Mouse (Mus musculus) neural tube, embryonic 11.5 days (tissue): ENCODE data around the gene Spata31d1a. TPM values are rescaled to one million over a fixed set of nuclear protein-coding genes. Genes with fewer than 3 reads are reported as not detected.

Experiments used
- ATAC-seq: fragments of 200-750 bp; cut with Nextera tagmentation; 2 replicates; pipeline ENCODE4 v1.8.0; 2017; ENCODE audit warnings: moderate number of reproducible peaks, mild to moderate bottlenecking, moderate TSS enrichment, moderate library complexity; ENCODE audit not compliant: insufficient read depth, low FRiP score, low TSS enrichment
- DNase-seq: peaks from one replicate; pipeline ENCODE4 v3.0.0-alpha.2; 2015; ENCODE audit warnings: low spot score
- H3K27ac ChIP-seq: fragments of 300-500 bp; sonication (generic); 2 replicates; pipeline ENCODE4 v1.5.1; 2014; ENCODE audit warnings: low read depth, mild to moderate bottlenecking, low read length
- H3K27me3 ChIP-seq: fragments of 300-500 bp; sonication (generic); 2 replicates; pipeline ENCODE4 v1.6.1; 2014; ENCODE audit warnings: mild to moderate bottlenecking, low read length, mixed read lengths; ENCODE audit not compliant: control insufficient read depth, insufficient read depth
- H3K36me3 ChIP-seq: fragments of 300-500 bp; sonication (generic); 2 replicates; pipeline ENCODE4 v1.6.1; 2014; ENCODE audit warnings: mild to moderate bottlenecking, low read length, moderate library complexity, mixed read lengths; ENCODE audit not compliant: control insufficient read depth, insufficient read depth
- H3K4me1 ChIP-seq: fragments of 300-500 bp; sonication (generic); 2 replicates; pipeline ENCODE4 v1.6.1; 2014; ENCODE audit warnings: low read length, mixed read lengths; ENCODE audit not compliant: control insufficient read depth, insufficient read depth
- H3K4me2 ChIP-seq: fragments of 300-500 bp; sonication (generic); 2 replicates; pipeline ENCODE4 v1.6.1; 2014; ENCODE audit warnings: low read depth, mild to moderate bottlenecking, moderate library complexity
- H3K4me3 ChIP-seq: fragments of 300-500 bp; sonication (generic); 2 replicates; pipeline ENCODE4 v1.5.1; 2014; ENCODE audit warnings: low read depth, low read length
- H3K9ac ChIP-seq: fragments of 300-500 bp; sonication (generic); 2 replicates; pipeline ENCODE4 v1.6.1; 2014; ENCODE audit warnings: mild to moderate bottlenecking, low read length
- H3K9me3 ChIP-seq: fragments of 300-500 bp; sonication (generic); 2 replicates; pipeline ENCODE4 v1.6.1; 2016; ENCODE audit warnings: low read length; ENCODE audit not compliant: control insufficient read depth
- WGBS: fragments of 180-500 bp; shearing (Covaris S2); extraction: QIAGEN DNeasy Blood & Tissue Kit; methylation state at CpG from one replicate; pipeline ENCODE4 v1.1.7; 2014; 5-methylcytosine and 5-hydroxymethylcytosine counted together
- polyA plus RNA-seq: library from polyadenylated mRNA; unstranded; fragments of >200 nt; fragmentation: Nextera tagmentation; extraction: Ambion mirVana; gene quantifications from 2 replicates; pipeline ENCODE4 v1.2.1, GENCODE M21; 2014

Spata31d1a gene
- polyA plus RNA-seq, 1 experiment from 2014 or later: not detected

DNA sequence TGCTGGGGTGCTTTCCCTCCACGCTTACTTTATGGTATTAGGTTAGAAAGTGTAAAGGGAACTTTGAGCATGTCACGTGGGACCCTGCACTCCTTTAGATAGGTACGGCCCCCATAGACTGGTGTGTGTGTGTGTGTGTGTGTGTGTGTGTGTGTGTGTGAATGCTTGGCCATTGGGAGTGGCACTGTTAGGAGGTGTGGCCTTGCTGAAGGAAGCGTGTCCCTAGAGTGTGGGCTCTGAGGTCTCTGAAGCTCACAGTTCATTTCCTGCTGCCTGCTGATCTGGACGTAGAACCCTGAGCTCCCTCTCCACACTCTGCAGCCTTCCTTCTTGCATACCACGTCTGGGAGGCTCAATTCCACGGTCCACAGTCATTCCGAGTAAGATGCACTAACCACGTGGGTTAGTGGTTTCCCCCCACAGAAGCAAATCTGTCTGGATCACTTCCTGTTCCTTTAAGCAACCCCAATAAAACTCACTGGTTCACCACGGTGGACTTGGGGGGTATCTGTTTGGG is 53.8 kb downstream of the Spata31d1a start:
- Histone ChIP-seq H3K36me3 (peaks cover 3% of the 10 kb centered on the region; the same call in 1 of the 2 replicates), H3K4me3 (no peak overlapping the region), H3K27ac (peak overlapping the region; percentile 85), H3K4me1 (peaks cover 27% of the 10 kb centered on the region), H3K4me2 (no peak overlapping the region), H3K9ac (peak overlapping the region; percentile 5; the same call in 1 of the 2 replicates), H3K27me3 (no peaks in the 10 kb centered on the region), H3K9me3 (no peaks in the 10 kb centered on the region)
- no peak for DNase-seq
- no peak for ATAC-seq
- 70% methylated on average over 10 of the region's 10 CpGs for WGBS

- DNase-seq (no peak), ATAC-seq (no peak)
- H3K36me3 ChIP-seq: peaks cover 3% of the 10 kb centered on the region; the same call in 1 of the 2 replicates
- WGBS: 92% methylated on average over 15 of the region's 15 CpGs
- H3K4me3 ChIP-seq: no peak overlapping the region
- no peak overlapping the region for H3K4me2 ChIP-seq
- H3K9ac ChIP-seq: no peak overlapping the region
- no peaks in the 10 kb centered on the region for H3K9me3 ChIP-seq
- H3K27ac ChIP-seq: no peak overlapping the region
- H3K27me3 ChIP-seq: no peaks in the 10 kb centered on the region
- H3K4me1 ChIP-seq: peaks cover 27% of the 10 kb centered on the region
Observed at GRCm38 (mm10) chr13:59655718-59656315, 54.3 kb downstream of the Spata31d1a start.

- Histone ChIP-seq H3K27ac (no peak overlapping the region), H3K9ac (no peak overlapping the region), H3K27me3 (no peaks in the 10 kb centered on the region), H3K4me2 (no peak overlapping the region), H3K4me1 (peaks cover 27% of the 10 kb centered on the region), H3K36me3 (peaks cover 3% of the 10 kb centered on the region; the same call in 1 of the 2 replicates), H3K4me3 (no peak overlapping the region), H3K9me3 (no peaks in the 10 kb centered on the region)
- ATAC-seq: no peak
- no peak for DNase-seq
- 85% methylated on average over 5 of the region's 5 CpGs for WGBS
Observed at GRCm38 (mm10) chr13:59654465-59654864, 55.7 kb downstream of the Spata31d1a start.

- H3K27me3 ChIP-seq: no peaks in the 10 kb centered on the region
- DNase-seq (no peak), ATAC-seq (no peak)
- H3K9ac ChIP-seq: no peak overlapping the region
- peaks cover 5% of the 10 kb centered on the region; the same call in 1 of the 2 replicates for H3K36me3 ChIP-seq
- no peak overlapping the region for H3K4me2 ChIP-seq
- 70% methylated on average over 3 of the region's 3 CpGs for WGBS
- no peaks in the 10 kb centered on the region for H3K9me3 ChIP-seq
- peaks cover 27% of the 10 kb centered on the region for H3K4me1 ChIP-seq
- H3K27ac ChIP-seq: peak overlapping the region; percentile 67
- H3K4me3 ChIP-seq: no peak overlapping the region
Observed at GRCm38 (mm10) chr13:59653136-59653535, 57.0 kb downstream of the Spata31d1a start.

DNA sequence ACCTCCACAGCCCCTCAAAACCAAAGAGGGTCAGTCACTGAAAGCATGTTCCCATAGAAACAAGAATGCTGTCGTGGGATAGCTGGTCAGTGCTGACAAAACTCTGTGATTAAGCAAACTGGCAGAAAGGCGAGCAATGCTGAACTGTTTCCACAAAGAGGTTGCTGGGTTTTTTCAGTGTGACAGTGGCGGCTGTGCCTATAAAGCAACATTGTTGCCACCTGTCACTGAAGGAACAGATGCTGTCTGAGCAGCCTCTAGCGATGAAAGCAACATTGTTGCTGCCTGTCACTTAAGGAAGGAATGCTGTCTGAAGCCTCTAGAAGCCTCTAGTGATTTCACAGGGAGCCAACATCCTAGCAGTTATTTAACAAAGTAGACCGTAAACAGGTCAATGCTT is 57.5 kb downstream of the Spata31d1a start:
- WGBS: 56% methylated on average over 5 of the region's 5 CpGs
- DNase-seq: peak; percentile 34
- H3K27ac ChIP-seq: peak overlapping the region; percentile 67; the same call in 1 of the 2 replicates

More for the DNA sequence above, 57.5 kb downstream of the Spata31d1a start:
- no peak overlapping the region for H3K4me3 ChIP-seq
- peaks cover 9% of the 10 kb centered on the region; the same call in 1 of the 2 replicates for H3K36me3 ChIP-seq
- no peak for ATAC-seq
- H3K4me2 ChIP-seq: no peak overlapping the region
- peaks cover 25% of the 10 kb centered on the region for H3K4me1 ChIP-seq
- H3K27me3 ChIP-seq: no peaks in the 10 kb centered on the region
- no peak overlapping the region for H3K9ac ChIP-seq
- no peaks in the 10 kb centered on the region for H3K9me3 ChIP-seq

Other genes starting within 250 kb of the Spata31d1a start
- gene Agtpbp1, start 125.1 kb downstream of the Spata31d1a start, polyA plus RNA-seq: 24.6 and 33.5 TPM in 2 replicates
- 115 and 118 TPM in 2 replicates for gene Naa35, start 125.1 kb downstream of the Spata31d1a start, polyA plus RNA-seq
- gene Golm1, start 34.5 kb downstream of the Spata31d1a start, polyA plus RNA-seq: 138 and 142 TPM in 2 replicates
- gene 4921517D22Rik, start 16.2 kb downstream of the Spata31d1a start, polyA plus RNA-seq: not detected in 2 replicates
- gene Spata31d1b, start 2.0 kb upstream of the Spata31d1a start, polyA plus RNA-seq: not detected in 2 replicates
- not detected in 2 replicates for gene Spata31d1d, start 21.4 kb upstream of the Spata31d1a start, polyA plus RNA-seq
- gene 1700014D04Rik, start 36.4 kb upstream of the Spata31d1a start, polyA plus RNA-seq: 0.09 TPM in 2 replicates
- 131 and 132 TPM in 2 replicates for gene Isca1, start 59.5 kb upstream of the Spata31d1a start, polyA plus RNA-seq
- gene Gm49354, start 71.9 kb upstream of the Spata31d1a start, polyA plus RNA-seq: not detected in 2 replicates
- gene Tut7, start 112.8 kb upstream of the Spata31d1a start, polyA plus RNA-seq: 51.8 and 53.4 TPM in 2 replicates